Mouse (Mus musculus) adrenal gland, postnatal 4 days (tissue): Measurements from ENCODE around the gene Gfy. TPM values are rescaled to one million over a fixed set of nuclear protein-coding genes. Genes with fewer than 3 reads are reported as not detected.
"Not testable (repeated sequence)": the region's sequence is repeated elsewhere in the genome, so short reads cannot be mapped to it uniquely, and the experiment has no call there.

Experiments used
- DNase-seq, 2 experiments: peaks; one replicate each; pipeline ENCODE4 v3.0.0; 2021 to 2022; ENCODE audit warnings: low spot score in 2 of 2, mixed read lengths in 2 of 2
- total RNA-seq, 2 experiments: library from RNA; stranded (reverse); gene quantifications; 2 replicates each; pipeline ENCODE4 v1.2.3; 2021

Gene Gfy
- total RNA-seq, 2 experiments from 2014 or later = not detected

DNA sequence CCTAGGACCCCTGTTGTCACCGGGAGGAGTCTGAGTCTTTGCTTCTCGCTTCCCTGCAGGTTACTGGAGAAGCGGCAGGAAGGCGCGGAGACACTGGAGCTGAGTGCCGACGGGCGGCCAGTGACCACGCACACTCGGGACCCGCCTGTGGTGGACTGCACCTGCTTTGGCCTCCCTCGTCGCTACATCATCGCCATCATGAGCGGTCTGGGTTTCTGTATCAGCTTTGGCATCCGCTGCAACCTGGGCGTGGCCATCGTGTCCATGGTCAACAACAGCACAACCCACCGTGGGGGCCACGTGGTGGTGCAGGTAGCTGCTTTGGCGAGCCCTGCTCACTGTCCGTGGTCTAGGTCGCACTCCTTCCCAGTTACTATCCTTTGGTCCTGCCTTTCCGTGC is 10.7 kb downstream of the Gfy start:
- no peak for DNase-seq

DNA sequence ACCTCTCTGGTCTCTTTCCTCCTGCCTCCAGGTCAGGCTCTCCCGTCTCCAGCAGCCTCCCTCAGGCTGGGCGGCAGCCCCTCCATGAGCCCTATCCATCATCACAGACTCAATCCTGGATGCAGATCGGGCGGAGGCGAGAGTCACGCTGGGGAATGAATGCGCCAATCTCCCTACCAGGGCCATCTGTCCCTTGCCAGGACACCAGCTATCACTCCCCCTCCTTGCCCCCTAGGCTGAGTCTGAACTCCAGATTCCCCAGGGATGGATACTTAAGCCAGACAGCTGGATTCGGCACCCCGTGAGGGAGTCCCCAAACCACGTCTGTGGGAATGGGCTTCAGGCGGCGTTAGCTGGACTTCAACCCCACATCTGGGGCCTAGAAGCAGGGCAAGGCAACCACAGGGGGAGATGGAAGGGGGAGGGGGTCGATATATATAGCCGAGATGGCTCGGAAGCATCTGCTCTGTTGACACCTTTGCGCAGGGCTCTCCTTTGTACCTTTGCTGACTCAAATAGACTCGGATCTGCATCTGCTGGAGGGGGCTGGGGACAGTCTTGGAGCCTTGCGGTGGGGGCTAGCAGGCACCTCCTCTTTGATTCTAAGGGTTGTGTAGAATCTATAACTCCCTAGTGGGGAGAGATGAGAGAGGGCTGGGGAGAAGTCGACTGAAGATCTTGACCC is 11.5 kb downstream of the Gfy start:
- no peak for DNase-seq

DNA sequence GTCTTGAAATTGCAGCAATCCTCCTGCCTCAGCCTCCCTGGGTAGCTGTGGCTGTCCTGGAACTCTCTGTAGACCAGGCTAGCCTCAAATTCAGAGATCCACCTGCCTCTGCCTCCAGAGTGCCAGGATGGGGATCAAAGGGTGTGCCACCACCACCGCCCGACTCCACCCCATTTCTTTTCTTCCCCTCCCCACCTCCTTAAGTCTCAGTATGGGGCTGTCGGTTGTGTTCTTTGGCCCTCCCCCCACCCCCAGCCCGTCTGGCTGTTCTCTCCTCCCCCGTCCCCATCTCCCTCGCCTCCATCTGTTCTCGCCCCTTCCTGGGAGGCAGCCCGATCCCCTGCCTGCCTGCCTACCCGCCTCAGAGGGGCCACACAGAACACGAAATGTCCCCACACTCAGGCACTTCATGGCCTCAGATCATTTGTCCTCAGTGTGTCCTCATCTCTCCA is 12.4 kb downstream of the Gfy start:
- no peak for DNase-seq

DNA sequence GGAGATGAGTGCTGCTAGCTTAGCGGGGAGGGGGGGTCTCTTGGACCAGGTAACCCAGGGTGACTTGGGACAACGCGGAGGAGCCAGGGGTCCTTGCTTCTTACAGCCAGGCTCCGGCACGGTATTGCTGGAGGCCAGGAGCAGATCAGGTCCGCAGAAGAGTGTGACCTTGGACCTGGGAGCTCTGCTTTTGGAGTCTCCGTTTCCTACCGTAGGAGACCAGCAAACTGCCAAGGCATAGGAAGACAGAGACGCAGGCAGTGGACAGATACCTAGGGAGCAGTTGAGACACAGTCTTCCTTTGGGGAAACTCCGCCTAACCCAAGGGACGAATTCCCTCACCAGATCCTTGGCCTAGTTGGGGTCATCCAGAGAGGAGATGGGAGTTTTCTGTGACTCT is 13.7 kb downstream of the Gfy start:
- no peak for DNase-seq

DNA sequence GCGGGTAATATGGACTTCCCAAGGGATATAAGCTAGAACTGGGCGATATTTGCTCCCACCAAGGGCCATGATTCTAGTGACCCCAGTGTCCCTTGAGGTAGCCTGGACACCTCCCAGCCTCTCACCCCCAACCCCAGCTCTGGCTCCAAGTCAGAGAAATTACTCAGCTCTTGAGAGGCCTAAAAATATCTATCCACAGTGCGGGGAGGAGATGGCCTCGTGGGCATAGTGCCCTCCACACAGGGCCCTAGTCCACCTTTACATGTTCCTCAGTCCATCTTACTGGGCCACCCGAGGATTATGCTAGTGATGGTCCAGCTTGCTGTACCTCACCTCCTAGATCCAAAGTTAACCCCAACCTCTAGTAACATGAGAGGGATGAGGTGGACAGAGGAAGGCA is 14.5 kb downstream of the Gfy start:
- DNase-seq = no peak

DNA sequence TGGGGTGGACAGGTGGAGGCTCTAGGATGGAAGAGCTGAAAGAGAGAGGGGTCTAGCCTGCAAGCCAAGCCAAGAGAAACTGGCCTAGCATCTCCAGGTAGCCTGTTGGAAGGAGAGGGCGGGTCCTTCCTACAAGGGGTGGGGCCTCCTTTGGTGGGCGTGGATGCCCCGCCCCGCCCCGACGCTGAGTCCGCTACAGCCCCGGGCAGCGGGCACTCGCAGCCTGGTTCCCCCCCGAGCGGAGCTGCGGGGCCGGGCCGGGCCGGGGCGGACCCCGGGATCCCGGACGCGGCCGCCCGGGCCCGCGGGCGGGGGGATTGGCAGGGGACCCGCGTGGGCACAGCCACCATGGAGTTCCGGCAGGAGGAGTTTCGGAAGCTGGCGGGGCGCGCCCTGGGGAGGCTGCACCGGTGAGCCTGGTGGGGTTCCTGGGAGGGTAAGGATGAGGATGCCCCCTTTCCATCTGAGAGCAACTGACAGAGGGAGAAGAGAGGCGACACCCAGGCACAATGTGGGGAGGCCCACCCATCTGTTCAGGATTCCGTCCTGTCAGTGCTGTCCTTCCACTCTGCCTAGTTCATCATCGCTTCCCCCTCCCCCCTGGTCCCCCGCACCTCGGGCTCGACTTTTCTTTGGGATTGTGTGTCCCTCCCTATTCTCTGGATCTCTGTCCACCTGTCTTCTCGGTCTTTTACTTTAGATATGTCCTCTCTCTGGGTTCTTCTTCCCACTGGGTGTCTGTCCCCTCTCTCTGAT is 15.5 kb downstream of the Gfy start, which contains the start of gene Slc17a7:
Gene Slc17a7, plus strand, starts transcription at position 215 of the 756 bp plus-strand sequence.
- DNase-seq = no peak

DNA sequence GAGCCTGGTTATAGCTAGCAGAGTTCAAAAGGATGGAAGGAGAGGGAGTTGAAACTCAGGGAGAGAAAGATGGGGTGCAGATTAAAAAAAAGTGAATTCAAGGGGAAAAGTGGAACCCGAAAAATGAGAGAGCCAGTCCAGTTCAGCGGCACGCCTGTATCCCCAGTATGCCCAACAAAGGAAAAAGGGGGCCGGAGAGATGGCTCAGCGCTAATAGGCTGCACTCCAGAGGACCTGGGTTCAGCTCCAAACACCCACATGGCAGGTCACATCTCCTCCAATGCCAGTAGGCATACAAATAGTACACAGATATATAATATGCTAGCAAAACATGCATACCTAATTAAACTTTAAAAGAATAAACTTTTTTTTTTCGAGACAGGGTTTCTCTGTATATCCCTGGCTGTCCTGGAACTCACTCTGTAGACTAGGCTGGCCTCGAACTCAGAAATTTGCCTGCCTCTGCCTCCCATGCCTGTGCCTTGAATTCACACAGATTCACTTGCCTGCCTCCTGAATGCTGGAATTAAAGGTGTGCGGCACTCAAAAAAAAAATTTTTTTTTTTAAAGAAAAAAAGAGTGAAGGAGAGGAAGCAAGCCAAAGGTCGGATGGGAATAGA is 16.3 kb downstream of the Gfy start:
- no peak for DNase-seq

DNA sequence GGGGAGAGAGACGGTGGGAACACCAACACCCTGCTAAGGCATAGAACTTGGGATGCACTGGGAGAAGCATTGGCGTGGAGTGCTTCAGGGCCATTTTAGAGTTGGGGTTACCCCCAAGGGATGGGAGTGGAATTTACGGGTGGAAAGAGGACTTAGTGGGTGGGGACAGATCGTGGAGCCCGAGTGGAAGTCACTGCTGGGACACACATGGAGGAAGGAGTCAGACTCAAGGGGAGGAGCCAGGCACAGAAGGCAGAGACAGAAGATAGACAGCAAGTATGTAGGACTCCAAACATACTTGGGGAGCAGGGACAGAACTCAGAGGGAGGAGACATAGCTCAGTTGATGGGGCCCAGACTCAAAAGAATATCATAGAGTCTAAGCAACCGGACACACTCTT is 16.8 kb downstream of the Gfy start:
- DNase-seq = no peak

DNA sequence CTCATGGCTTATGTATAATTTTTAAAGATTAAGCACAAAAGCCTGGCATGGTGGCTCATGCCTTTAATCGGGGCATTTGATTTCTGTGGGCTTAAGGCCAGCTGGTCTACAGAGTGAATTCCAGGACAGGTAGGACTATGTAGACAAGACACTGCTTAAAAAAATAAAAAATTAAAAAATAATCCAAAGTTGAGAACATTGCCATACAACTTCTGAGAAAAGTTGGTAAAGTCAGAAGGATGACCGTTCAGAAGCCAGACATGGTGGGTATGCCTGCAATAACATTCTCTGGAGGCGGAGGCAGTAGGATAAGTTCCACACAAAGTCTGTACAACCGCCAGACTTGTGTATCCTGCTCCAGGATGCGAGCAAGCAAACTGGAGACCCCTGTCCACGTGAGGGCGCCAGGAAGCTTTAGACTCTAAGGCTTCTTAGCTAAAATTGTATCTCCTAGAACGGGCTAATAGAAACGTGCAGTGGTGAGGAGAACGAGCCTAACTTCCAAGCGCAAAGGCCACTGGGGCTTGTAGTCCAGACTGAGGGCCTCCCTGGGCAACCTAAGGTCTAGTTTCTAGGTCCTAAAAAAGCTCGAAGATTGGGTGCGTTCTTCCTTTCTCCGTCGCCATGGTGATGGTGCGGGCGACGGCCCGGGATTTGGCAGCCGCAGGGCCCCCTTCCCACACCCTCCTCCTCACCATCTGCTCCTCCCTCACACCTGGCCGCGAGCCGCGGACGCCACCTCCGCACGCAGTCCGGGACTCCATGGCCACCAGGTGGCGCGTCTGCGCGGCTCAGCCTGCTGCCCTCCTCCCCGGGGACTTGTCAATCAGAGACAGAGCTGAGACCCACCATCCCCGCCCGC is 17.5 kb downstream of the Gfy start:
- DNase-seq = peak; percentile 68 to 72

DNA sequence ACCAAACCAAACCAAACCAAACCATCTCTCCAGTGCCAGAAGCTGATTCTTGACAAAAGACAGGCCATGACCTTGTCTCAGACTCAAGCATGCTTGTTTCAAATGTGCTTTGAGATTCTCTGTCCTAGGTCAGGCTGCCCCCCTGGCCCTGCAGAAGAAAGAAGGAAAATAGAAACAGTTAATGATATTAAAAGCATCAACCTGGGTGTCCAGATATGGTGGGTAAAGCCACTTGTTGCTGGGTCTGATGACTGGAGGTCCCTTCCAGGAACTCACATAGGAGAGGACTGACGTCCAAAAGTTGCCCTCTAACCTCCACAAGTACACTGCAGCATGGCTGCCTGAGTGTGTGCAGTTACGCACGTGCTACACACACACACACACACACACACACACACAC is 18.5 kb downstream of the Gfy start:
- no peak for DNase-seq

DNA sequence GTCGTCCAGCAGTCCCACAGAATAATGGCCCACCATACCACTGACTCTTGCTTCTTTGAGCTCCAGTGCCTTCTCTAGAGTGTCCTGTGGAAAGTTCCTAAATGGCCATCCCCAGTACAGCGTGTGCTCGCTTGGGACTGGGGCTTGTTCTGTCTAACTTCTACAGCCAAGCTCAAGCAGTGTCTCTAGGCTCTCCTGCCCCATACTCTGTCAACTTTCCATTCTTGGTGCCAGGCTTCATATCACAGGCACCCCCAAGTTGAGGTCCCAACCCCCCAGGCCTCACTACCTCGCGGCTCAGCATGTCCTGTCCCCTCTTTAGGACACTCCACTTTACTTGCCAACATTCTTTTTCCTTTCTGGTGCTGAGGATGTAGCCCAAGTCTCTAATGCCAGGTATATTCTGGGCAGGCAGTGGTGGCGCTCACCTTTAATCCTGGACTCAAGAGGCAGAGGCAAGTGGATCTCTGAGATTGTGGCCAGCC is 19.0 kb downstream of the Gfy start:
- DNase-seq = no peak

DNA sequence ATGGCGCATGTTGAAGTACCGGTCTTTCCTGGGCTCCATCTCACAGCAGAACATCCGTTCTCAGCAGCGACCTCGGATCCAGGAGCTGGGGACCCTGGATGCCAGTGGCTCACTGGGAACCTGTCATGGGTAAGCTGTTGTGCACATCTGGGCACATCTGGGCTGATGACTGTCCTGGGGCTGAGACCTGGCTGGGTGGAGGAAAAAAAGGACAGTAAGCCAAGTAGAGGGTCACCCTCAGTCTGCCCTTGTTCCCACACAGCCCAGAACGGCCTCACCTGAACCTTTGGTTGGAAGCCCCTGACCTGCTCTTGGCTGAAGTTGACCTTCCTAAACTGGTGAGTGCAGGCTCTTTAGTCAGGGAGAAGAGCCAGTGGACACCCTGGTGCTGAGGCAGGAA is 20.4 kb downstream of the Gfy start:
- DNase-seq = no peak

DNA sequence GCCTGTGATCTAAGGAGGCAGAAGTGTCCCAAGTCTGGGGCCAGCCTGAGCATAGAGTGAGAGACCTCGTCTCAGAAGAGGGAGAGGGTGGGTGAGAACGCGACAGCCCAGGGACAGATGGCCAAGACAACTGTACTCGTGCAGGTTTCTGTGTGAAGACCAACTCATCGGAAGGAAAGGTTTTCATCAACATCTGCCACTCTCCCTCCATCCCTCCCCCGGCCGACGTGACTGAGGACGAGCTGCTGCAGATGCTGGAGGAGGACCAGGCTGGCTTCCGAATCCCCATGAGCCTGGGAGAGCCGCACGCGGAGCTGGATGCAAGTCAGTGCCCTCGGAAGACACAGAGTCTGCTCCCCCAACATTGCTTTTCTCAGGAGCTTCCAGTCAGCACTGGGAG is 21.9 kb downstream of the Gfy start:
- DNase-seq = no peak

DNA sequence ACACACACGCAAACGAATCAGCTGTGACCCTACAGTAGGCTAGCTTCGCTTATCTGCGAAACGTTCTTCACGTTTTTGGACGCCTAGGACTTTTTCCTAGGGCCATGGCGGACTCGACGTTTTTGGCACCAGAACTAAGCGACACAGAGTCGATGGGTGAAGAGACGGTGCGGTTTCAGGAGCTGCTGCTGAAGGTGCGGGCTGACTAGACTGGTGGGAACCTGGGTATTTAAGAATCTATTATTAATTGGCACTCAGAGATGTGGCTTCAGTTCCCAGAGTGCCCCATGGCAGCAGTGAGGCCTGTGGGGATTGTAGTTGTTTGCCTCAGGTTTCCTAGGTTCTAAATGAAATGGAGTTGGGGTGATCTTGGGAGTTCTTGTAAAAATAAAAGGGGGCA is 23.2 kb downstream of the Gfy start:
- DNase-seq = no peak

DNA sequence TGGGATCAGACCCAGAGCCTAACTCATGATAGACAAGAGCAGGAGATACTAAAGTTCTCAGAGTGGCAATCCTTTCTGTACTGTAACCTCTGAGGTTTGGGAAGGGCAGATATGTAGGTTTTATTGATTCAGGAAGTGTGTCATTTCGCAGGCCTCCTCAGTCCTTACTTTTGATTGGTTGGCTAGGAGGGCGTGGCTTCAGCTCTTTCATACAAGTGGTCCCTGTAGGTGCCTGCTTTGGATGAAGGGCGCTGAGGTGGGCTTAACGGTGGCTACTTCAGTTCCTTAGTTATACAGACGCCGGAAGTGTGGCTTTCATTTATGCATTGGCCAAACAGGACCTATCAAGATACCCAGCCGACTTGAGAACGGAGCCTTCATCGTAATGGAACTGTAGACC is 23.8 kb downstream of the Gfy start:
- no peak for DNase-seq

DNA sequence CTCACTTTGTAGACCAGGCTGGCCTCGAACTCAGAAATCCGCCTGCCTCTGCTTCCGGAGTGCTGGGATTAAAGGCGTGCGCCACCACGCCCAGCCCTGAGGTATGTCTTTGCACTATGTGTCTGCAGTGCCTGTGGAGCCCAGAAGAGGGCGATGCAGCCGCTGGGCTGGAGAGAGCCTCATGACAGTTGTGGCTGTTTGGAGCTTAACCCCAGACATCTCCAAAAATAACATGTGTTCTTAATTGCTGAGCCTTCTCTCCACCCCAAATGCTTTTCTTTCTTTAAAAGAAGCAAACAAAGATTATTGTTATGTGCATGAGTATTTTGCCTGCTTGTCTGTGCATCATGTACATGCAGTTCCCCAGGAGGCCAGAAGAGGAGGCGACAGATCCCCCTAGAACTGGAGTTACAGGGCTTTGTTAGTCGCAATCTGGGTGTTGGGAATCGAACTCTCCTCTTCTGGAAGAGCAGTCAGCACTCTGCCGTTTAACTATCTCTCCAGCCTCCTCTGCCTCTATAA is 24.3 kb downstream of the Gfy start:
- DNase-seq = no peak

DNA sequence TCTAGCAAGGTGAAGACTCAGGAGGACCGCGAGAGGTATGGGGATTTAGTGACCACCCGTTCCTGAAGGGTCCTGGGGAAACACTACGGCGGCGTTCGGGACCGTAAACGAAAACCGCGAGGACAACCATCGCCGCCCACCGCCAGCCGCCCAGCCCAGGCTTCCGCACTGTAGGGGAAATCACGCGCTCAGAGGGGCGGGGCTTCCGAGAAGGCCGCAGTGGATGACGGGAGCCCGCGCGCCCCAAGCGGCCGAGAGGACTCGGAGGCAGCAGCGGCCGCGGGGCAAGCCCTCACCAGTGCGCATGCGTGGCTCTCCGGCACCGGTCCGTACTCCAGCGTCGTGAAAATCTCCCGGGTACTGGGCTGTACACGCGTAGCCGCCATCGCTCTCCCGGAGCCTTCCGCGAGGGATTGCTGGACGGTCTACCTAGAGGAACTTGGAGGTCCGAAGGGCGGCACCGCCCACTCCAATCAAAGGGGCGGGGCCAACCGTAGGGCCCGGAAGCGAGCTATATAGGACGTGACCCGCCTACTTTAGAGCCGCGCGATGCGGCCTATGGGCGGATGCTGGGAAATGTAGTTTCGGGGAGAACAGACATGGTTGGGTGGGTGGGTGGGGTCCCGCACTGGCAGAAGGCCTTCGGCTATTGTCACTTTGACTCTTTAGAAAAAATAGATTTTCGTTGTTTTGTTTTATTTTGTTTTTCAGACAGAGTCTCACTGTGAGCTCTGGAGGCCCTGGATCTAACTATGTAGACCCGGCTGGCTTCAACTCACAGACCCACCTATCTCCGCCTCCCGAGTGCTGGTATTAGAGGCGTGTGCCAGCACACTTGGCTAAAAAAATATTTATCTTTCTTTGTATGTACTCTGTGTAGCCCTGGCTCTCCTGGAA is 25.0 kb downstream of the Gfy start, which contains the start of the genes Pih1d1 and Aldh16a1:
Gene Pih1d1, plus strand, starts transcription at position 208 of the 897 bp plus-strand sequence.
Gene Aldh16a1, minus strand, starts transcription at position 489 of the 897 bp plus-strand sequence.
- peak; percentile 95 for DNase-seq

DNA sequence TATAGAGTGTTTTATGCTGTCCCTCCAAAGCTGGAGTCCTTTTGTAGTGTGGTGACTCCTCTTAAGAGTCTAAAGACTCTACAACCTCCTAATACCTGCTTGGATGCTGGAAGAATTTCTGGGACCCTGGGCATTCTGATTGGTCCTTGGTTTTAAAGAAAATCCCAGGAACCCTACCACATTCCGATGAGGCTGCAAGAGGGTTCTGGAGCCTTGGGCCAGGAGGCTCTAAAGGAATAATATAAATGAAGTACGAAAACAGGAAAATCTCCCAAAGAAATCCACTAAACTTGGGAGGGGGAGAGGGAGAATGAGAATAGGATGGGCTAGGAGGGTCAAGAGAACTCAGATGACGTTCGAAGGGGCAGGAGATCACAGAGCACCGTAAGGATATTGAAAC is 25.8 kb downstream of the Gfy start:
- DNase-seq = no peak

DNA sequence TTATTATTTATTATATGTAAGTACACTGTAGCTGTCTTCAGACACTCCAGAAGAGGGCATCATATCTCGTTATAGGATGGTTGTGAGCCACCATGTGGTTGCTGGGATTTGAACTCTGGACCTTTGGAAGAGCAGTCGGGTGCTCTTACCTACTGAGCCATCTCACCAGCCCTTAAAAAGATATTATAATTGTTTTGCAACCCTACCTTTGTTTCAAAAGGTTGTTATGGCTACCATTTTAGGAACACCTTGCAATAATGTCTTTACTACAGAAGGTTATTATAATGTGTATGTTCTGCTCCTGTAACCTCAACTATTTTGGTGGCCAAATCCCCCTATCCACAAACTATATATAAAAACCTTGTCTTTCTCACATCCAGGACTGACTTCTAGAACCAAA is 26.3 kb downstream of the Gfy start:
- DNase-seq = not testable (repeated sequence)

DNA sequence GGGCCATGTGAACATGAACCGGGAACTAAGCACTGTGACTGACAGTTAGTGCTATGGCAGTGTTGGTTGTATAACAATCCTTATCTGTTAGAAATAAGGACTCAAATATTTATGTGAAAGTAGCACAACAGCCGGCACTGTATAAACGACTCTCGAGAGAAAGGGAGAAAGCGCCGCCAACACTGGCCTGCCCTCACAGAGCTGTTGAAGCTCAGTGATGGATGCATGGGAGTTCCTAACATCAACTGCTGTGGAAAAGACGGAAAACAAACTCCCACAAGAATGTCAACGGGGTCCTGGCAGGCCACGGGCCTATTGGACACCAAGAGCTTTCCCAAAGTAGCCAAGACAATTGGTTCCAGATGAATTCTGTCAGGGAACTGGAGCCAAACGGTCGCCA is 28.1 kb downstream of the Gfy start:
- DNase-seq = no peak
